Mouse (Mus musculus) testis, postnatal 10 days (tissue): ENCODE measurements around the gene Dbp.

ENCODE experiments used
- DNase-seq: peaks from one replicate; pipeline ENCODE4 v3.0.0; 2021; ENCODE audit warnings: low spot score

Gene Dbp

DNA sequence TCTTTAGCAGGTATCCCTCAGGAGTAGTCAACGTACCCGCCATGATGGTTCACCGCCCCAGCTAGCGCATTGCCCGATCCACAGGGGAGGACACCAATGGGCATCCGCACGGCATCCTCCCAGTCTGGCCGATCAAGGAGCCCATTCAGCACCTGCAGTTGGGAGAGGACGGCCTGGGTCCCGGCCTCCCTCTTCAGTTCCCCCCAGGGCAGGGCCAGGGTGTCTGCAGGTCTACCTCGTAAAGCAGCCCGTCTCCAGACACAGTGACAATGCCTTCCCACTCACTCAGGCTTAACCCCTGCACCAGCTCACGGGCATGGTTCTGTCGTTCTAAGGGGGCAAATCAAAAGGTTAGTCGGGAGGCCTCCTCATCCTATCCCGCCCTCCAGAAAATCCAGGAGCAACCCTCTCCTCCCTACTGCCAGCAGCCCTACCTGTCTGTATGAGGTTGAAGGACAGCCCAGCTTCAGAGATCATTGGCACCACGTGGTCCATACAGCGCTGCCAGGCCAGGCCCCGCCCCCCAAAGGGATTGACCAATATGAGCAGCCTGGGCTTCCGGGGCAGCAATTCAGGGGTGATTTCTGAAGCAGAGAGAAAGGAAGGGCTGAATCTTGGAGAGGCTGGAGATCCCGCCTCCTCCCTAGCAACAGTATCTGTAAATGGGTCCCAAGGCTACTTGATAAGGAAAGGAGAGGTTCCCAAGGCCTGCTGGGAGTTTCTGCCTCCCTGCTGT is 7.3 kb downstream of the Dbp start:
- peak; percentile 91 for DNase-seq

DNA sequence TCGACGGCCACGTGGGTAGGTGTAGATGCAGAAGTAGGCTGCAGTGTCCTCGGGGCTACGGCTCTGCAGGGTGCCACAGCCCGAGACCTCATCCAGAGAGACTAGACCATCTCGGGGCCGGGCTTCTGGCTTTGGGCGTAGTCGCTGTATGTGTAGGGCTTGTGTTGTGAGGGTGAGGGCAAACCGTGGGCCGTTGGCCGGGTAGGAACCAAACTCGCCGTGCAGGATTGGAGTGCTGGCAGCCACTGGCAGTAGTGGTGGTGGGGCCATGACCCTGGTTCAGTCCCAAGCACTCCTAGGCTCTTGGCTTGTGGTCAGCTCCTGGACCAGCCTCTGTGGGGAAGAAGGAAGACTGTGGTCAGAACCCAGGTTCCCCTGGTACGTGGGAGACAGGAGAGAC is 8.5 kb downstream of the Dbp start:
- no peak for DNase-seq

DNA sequence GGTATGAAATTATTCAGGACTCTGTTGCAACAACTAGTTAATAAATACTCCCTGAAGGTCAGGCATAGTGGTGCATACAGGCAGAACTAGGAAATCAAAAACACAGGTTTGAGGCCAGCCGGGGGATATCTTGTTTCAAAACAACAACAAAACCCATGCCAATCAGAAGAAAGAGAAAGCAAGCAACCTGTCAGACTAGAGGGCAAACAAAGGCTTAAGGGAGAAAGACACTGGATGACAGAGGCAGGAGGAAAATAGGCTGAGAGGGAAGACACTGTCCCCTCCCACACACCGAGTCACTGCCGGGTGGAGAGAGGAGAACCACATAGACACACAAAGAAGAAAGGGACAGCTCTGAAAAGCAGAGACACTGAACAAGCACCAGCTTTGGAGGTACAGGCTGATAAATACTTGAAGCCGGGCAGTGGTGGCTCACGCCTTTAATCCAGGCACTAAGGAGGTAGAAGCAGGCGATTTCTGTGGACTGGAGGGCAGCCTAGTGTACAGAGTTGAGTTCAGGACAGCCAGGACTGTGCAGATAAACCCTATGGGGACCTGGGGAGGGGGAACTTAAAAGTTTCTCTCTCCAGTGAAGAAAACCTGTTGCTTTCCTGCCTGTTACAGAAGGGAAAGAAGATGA is 9.1 kb downstream of the Dbp start:
- DNase-seq, result no peak

DNA sequence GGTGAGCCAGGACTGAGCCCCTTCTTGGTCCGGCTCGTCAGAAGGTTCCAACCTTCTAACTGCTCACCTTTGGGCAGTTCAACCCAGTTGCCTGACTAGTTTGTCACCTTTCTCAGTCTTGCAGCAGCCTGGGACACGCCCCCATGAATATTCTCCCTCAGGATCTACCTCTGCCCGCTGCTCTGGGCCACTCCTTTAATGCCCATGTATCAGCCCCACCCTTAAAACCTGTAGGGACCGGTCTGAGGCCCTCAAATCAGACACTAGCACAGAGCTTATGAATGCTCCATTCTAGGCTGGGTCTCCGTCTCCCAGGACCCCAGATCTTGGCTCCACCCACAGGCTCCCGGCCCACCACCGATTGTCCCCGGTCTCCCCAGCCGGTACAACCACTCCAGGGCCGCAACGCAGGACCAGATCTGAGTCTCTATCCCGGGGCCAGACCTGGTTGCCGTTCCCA is 9.8 kb downstream of the Dbp start:
- DNase-seq, result no peak

DNA sequence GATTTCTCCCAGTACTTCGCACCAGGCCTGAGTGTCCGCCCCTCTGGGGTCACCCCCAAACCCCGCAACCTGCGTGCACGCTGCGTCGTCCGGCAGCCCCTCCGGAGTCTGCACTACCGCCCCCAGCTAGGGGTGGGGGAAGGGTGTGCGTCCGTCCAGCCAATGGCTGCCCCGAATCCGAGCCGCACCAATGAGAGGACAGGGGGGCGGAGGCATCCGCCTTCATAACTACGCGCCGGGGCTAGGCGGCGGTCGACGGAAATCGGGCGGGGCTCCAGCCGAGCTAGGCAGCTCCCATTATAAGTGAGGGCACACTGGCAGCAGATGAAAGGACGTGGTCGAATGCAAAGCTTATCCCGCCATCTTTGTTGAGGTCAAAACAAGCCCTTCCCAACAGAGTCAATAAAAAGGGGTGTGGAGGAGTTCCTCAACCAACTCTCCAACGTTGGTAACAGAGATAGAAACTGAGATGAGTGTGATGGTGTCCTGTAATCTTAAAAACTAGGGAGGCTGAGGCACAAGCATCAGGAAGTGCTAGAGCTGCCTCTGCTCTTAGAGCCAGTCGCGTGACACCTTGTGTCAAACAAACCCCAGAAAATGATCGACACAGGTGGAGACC is 10.3 kb downstream of the Dbp start, which contains the start of gene Rpl18:
Gene Rpl18, plus strand, starts transcription at position 368 of the 619 bp plus-strand sequence.
- DNase-seq, result peak; percentile 97

DNA sequence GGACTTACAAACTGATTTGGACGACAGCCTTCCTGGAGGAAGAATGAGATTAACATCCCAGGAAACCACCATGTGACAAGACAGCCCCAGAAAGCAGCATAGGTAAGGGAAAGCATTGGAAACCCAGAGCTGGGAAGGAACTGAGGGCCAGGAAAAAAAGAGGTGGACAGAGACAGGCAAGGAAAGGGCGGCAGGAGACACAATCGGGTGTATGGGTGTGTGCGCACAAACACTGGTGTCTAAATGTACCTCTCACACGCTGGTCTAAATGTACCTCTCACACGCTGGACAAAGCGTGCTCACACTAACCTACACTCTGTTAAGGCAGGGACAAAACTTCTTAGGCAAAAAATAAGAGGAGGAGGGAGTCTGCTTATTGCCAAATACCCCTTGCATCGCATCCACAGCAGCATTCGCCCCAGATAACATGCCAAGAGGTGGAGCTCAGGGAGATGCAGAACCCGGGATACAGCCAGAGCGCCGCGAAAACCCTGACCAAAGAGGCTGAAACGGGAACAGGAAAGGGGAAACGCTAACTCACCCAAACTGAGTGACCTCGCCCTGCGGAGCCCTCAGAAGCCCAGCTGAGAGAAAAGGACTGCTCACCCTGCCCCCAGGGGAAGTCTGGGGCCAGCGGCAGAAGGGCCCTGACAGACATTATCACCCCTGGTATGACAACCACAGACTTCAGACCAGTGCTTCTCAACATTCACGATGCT is 11.0 kb downstream of the Dbp start:
- DNase-seq, result no peak

DNA sequence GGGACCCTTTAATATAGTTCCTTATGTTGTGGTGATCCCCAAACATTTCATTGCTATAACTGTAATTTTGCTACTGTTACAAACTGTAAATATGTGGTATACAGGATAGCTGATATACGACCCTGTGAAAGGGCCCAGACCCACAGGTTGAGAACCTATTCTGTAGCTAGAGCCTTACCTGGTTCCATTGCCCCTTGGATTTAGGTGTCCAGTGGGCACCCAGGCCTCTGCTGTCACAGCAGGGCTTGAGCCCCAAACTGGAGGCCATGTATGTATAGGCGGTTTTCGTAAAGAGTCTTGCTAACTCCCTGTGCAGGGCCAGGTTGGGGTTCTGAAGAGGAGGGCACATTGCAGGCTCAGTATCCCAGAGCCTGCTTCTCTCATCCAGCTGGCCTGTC is 11.6 kb downstream of the Dbp start:
- no peak for DNase-seq

DNA sequence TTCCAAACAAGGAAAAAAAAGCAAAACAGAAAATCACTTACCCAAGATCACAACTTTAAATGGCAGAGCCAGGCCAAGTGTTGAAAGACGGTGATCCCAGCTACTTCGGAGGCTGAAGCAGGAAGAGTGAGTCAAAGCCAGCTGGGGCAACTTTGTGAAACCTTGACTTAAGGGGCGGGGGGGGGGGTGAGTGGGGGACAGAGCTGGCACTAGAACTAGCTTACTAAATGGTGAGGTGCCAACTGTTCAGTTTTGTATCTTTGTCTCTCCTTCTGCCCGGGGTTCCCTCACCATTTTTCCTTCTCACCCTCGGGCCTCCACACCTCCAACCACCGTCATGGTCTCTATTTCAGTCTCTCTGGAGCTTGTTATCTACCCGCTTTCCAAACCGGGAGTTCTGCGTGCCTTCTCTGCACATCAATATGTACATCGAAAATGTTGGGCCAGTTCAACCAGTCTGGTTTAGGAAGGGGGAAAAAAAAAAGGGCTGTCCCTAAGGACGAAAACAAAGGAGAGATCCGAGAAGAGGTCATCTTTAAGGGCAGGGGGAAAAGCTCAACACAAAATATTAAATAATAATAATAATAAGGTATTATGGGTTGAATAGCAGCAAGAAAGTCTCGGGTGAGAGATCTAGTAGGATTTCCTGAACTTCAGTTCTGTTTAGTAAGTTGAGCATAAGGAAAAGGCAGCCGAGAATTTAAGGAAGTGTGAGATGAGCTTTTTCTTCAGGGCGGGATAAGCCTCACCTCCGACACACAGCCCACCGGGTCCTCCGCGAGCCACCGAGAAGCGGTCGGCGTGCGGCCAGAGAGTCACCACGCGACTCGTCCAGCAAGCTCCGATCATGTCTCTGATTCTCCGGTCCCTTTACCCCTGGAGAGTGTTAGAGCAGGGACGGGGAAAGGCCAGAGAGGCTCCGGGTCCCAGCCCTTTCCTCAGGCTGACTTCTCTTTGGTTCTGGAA is 12.3 kb downstream of the Dbp start:
- DNase-seq, result no peak

DNA sequence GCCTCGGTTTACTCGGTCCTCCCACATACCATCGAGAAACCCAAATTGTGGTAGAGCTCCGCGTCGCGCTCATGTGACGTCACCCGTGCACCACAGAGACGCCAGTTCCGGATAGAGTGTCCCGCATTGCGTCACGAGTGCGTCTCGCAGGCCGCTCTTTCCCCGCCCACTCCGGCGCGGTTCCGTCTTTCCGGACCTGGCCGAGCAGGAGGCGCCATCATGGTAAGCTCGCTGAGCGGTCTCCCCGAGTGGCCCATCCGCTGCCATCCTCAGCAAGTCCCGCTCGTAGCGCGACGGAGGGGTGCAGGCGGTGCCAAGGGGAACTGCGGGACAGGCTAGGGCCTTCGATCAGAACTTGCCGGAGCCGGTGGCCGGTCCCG is 13.0 kb downstream of the Dbp start, which contains the start of gene Sphk2:
Gene Sphk2, minus strand, starts transcription at position 85 of the 380 bp plus-strand sequence.
- peak; percentile 99 for DNase-seq

DNA sequence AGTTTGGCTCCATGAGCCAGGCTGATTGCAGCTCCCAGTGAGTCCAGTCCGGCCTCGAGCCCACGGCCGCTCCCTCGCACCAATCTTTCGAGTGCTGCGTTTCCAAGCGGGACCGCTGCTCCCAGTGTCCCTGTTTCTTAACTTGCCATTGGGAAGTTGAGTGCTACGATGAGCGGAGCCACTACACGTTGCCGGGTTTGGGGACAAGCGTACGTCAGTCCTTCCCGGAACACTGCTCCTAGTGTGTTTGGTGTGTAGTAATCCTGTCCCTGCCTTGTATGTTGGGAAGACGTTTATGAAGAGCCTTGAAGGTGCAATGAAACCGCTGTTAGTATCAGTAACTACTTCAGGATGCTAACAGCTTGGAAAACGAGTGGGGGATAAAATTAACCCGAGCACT is 13.4 kb downstream of the Dbp start:
- DNase-seq, result no peak

DNA sequence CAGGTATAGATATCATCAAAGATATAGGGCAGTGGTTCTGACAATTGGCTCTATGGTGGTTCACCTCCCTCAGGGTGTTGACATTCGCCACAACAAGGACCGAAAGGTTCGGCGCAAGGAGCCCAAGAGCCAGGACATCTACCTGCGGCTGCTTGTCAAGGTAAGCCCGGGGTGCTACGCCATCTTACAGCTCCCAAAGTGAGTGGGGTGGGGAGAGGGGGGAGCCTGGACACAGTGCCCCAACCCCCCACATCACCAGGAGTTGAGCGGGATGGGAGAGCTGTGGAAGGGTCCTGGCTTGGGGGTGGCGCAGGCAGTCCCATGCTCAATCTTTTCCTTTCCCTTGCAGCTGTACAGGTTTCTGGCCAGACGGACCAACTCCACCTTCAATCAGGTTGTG is 14.3 kb downstream of the Dbp start:
- DNase-seq, result no peak

DNA sequence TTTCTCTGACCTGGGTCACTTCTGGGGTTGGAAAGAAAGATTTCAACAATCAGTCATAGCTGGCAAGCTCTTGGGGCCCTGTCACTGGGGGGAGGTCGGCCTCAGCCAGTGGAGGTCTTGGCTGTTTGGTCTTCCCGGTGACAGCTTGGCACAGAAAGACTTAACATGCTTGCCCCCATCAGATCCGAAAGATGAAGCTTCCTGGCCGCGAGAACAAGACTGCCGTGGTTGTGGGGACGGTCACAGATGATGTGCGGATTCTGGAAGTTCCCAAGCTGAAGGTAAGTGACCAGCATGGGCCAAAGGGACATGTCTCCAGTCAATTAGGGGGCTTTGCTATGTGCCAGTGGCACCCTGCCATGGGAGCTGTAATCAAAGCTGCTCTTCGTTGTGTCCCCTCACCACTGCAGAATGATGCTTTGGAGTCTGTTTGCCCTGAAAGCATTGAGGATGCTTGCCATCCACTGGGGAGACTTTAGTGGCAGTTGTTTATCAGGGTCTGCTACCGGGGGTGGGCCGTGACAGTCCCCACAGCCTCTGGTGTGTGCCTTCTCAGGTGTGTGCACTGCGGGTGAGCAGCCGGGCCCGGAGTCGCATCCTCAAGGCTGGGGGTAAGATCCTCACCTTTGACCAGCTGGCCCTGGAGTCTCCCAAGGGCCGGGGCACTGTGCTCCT is 15.0 kb downstream of the Dbp start:
- DNase-seq, result no peak

DNA sequence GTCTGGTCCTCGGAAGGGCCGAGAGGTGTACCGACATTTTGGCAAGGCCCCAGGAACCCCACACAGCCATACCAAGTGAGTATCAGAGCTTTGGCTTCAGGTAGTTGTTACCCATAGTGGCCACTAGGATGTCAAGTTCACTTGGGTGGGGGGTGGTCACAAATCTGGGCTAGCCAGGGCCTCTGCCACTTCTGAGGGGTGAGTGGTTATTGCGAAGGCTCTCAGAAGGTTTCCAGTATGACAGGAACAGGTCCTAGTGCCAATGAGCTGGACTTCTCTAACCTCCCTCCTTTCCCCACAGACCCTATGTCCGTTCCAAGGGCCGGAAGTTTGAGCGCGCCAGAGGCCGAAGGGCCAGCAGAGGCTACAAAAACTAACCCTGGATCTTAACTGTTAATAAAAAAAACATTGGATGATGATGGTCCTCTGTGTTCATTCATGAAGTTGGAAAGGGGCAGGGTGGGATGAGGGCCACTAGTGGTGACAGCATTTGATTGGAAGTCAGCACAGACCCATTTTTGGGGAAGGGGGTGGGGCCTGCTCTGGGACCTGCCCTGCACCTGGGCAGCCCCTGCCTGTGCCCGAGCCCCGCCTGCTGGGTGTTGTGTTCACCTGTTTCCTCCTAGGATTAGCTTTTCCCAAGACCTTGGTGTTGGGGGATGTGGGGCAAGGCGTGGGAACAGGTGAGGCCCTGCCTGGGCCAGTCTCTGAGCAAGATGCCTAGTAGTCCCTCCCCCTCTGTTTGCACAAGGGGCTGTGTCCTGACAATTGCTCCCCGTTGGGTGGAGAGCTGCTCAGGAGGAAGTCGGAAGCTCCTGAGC is 15.7 kb downstream of the Dbp start, which contains the start of gene Fam83e:
Gene Fam83e, plus strand, starts transcription at position 800 of the 821 bp plus-strand sequence.
- no peak for DNase-seq

DNA sequence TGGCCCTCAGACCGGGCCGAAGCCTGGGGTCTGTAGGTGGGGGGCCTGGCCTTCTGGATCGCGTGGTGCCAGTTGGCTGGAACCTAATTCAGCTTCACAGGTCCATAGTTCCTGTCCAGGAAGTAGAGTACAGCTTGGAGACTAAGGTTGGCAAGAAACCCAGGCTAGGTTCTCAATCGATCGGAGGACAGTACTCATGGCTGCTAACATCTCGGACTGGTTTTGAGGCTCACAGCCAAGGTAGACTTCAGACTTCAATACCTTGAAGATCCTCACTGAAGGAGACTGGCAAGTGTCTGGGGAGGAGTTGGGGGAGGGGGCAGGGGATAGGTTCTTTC is 16.3 kb downstream of the Dbp start:
- no peak for DNase-seq

DNA sequence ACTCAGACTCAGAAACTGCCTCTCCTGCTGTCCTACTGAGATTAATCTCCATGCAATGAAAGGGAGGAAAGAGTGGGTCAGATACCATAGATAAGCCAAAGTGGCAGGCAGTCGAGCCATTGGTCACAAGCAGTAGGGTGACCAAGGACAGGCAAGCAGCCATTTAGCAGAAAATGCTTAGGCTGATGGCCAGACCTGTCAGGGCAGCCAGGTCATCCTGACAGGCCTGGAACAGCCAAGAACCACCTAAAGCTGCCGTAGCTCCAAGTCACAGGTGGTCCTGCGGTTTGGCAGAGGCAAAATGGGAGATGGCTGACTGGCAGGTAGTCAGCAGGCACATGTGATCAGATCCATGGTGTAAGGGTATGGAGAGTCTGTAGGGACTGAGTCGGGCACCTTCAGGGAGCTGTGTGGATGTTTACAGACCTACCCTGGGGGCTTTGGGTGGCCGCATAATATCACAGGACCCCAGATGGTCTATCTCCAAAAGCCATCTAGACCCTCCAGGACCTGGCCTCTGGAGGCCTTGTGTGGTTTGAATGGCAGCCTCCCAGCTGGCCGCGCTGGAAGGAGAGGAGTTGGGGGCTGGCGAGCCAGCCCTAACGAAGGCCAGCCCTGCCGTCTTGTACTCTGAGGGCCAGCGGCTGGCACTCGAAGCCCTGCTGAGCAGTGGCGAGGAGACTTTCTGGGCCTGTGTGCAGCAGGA is 16.9 kb downstream of the Dbp start:
- no peak for DNase-seq

DNA sequence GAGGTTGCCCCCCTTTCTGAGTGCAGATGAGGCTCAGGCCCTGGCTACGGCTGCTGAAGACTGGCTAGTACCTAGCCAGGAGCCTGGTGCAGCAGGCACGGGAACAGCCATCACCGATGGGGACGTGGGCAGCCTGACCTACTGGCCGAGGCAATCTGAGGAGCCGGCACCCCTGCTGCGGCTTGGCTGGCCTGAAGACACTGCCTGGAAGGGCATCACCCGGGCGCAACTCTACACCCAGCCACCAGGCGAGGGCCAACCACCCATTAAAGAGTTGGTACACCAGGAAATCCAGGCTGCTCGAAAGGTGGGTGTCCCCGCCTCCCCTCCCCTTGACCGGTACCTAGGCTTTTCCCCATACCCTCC is 17.4 kb downstream of the Dbp start:
- no peak for DNase-seq

DNA sequence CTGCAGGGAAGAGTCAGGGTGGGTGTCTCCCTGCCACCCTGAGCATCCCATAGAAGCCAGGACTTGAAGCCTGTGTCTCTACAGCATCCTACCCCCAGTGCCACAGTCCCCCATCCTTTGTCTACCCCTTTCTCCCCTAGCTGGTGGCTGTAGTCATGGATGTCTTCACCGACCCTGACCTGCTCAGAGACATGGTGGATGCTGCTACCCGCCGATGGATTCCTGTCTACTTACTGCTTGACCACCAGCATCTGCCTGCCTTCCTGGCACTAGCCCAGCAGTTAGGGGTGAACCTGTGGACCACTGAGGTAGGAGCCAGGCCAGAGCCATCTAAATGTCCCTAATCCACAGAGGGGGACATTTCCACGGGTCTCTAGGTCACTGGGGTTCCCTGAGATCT is 18.4 kb downstream of the Dbp start:
- DNase-seq, result no peak

DNA sequence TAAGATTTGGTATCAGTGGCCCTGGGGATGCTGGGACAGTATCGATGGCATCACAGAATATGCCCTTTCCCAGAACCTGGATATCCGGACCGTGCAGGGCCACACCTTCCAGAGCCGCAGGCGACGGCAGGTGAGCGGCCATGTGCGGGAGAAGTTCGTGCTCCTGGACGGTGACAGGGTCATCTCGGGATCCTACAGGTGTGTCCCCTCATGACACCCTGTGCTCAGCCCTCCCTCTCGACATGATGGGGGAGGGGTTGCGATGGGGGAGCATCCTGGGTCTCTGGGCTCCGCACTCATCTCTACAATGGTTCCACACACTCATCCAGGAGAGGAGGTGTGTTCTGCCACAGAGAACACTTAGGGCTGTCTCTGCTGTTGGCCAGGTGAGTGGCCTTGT is 18.9 kb downstream of the Dbp start:
- DNase-seq, result no peak

DNA sequence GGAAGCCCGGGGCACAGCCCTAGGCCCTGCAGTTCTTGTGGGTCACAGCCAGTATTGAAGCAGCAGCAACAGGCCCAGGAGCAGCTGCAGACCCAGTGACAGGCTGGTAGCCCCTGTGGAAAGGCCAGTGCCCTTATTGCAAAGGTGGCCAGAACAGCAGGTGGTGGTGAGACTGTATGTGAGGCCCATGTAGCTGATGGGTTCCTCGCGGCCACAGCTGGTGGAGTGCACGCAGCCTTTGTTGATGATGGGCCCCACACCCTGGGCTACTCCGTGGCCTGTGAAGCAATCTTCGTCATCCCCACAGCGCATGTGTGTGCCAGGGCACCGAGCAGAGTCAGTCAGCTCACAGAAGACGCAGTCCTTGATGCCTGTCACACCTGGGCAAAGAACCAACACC is 20.3 kb downstream of the Dbp start:
- DNase-seq, result no peak
